Mouse (Mus musculus) cortical plate, adult 2 months (tissue): Measurements from ENCODE around the gene Ajuba.

ENCODE experiments used
- CTCF ChIP-seq: fragments of 200-500 bp; IDR thresholded peaks from 2 replicates; pipeline ENCODE4 v1.5.1; 2011; ENCODE audit warnings: mild to moderate bottlenecking, control low read depth, low read length; ENCODE audit not compliant: insufficient read depth; ENCODE audit errors: extremely low read depth
- POLR2A ChIP-seq: fragments of 200-500 bp; IDR thresholded peaks from 2 replicates; pipeline ENCODE4 v1.6.1; 2011; ENCODE audit warnings: mild to moderate bottlenecking, low read length, control low read depth; ENCODE audit not compliant: insufficient read depth; ENCODE audit errors: extremely low read depth

DNA sequence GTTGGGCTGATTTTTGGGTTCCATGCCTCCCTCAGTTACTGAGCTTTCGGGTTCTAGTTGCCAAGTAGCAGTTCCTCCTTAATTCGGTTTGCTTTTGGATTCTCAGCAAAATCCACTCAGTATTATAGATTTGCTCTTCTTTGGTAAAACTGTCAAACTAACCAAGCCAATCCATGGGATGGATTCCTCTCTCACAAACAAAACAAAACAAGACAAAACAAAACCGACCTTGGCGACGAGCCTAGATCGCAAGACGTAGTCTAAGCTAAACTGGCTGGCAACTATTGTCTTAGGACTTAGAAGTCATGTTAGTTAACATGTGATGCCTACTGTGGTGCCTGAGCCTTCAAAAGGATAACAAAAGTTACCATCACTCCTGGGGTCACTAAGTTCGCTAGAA lies 26.3 kb upstream of the Ajuba start:
- TF ChIP-seq CTCF (no peak), POLR2A (0 out of 2 replicates have a peak, but pooled peaks have one; percentile 0)
